Mouse (Mus musculus): ENCODE measurements around the gene Phf23. TPM values are rescaled to one million over a fixed set of nuclear protein-coding genes. Genes with fewer than 3 reads are reported as not detected.

Gene Phf23
- total RNA-seq (2023), result 41.1 and 46.0 TPM in 2 replicates

GRCm38 (mm10) chr11:69995391-69995960 is at the start of gene Phf23:
TSS of gene Phf23 (plus strand) at chr11:69995777.

DNA sequence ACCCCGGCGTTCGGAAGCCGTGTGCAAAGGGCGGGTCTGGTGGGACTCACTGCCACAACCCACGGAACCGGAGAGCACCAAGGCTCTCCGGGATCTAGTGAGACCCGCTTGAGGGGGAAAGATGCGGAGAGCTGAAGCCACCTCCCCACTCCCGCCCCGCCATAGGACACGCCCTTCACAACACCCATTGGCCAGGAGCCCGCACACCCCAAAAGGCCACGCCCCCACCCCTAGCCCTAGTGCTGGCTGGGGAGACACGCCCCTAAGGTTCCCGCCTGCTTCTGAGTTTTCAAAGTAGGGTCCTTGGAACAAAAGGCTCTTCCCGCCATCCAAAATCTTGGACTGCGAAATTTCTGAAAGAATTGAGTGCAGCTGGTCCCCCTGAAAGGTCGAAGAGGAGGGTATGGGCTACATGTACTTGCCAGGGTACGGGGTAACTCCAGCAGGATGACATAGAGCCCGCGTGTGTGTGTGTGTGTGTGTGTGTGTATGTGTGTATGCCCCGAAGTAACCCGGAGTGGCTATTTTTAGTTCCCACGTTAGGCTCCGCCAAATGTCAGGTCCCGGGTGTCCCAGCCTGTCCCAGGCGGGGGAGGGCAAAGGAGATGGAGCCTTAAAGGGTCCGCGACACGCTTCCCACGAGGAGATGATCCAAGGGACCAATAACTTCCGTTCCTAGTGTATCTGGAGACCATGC is 47.4 kb upstream of the Phf23 start, which contains the start of gene Slc2a4:
TSS of gene Slc2a4 (minus strand) at position 123 of the 697 bp plus-strand sequence.

GRCm38 (mm10) chr11:69964650-69965270 is 30.8 kb upstream of the Phf23 start, which contains the start of gene Cldn7:
TSS of gene Cldn7 (plus strand) at chr11:69964779.

DNA sequence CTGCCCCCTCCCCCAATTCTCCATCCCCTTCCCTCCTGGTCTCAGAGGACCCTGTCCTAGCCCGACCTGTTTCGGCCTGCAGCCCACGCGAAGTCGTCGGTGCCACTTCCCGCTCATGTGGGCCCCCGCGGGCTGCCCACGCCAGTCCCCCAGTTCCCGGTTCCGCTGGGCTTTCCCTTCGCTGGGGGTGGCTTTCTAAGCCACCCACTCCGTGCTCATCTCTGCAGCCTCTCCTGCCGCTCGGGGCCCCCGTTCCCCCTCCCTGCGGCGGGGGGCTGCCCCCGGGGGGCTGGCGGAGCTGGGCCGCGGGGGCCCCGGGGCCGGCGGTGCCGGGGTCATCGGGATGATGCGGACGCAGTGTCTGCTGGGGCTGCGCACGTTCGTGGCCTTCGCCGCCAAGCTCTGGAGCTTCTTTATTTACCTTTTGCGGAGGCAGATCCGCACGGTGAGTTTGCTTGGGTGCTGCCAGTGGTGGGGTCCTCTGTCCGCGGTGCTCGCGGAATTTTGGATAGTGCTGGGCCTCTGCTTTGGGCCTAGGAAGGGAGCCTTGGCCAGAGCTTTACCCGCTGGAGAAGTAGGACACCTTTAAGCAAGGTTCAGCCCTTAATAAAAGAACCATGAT is 14.3 kb upstream of the Phf23 start, which contains the start of gene Ctdnep1:
TSS of gene Ctdnep1 (plus strand) at position 16 of the 622 bp plus-strand sequence.

DNA sequence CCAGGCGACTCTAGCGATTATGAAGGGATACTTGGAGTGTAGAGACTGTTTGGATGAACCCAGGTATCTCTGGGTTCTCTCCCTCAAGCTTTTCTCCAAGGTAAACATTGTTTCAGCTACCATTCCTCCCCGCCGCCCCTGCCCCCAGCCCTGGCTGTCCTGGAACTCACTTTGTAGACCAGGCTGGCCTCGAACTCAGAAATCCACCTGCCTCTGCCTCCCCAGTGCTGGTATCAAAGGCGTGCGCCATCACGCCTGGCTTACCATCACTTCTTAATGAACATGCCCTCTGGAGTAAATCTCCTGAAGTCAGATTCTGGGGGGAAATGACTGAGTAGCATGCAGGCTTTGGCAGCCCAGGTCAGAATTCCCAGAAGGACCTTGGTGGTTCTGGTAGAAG is 13.4 kb upstream of the Phf23 start, which contains the start of gene Elp5:
TSS of gene Elp5 (minus strand) at position 293 of the 400 bp plus-strand sequence.

DNA sequence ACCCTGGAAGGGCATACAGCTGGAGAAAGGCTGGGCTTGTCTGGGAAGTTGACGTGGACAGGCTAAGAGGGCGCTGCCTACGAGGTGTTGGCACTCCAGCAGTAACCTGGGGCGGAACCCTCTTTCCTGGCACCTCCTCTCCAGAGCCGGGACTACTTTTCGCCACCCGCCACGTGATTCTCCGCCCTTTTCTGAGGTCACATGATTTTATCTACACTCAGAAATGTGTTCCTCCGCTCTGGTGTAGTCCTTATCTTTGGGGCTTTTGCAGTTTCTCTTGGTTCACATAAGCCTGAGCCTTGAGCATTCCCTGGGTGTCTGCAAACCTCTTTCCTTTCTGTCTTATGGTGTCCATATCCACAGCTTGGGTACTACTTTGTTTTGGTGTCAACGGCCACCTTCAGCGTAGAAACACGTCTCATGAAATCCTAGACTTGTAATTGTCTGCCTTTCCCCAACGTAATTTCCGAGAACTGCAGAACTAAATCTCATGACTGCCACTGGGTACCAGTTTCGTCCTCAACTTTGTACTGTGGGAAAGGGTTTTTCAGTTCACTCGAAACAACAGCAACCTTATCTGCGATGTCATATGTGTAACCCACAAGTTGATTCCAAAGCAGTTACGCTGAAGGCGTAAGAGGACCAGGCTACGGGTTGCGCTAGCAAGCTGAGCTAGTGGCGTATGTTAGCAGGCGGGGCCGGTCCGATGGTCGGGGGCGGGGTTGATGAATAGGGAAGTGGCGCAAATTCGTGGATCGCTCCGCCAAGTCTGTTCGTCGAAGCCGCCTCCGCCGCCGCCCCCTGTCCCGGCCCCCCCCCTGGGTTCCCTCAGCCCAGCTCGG is 4.5 kb upstream of the Phf23 start, which contains the start of gene Gabarap:
TSS of gene Gabarap (plus strand) at position 294 of the 842 bp plus-strand sequence.

GRCm38 (mm10) chr11:70000396-70000898 is 4.9 kb downstream of the Phf23 start, which contains the start of gene Dvl2:
TSS of gene Dvl2 (plus strand) at chr11:70000595.

GRCm38 (mm10) chr11:70014880-70015558 is 19.4 kb downstream of the Phf23 start, which contains the start of gene Acadvl:
TSS of gene Acadvl (minus strand) at chr11:70015411.

GRCm38 (mm10) chr11:70016669-70017068 is 21.1 kb downstream of the Phf23 start, which contains the start of gene Dlg4:
TSS of gene Dlg4 (plus strand) at chr11:70016942.

Other genes starting within 250 kb of the Phf23 start
- 74.6 and 76.6 TPM in 2 replicates for gene Polr2a, start 237.1 kb upstream of the Phf23 start, total RNA-seq (2023)
- not detected in 2 replicates for gene Slc35g3, start 233.8 kb upstream of the Phf23 start, total RNA-seq (2023)
- gene Zbtb4, start 229.9 kb upstream of the Phf23 start, total RNA-seq (2023), result 0.70 and 1.2 TPM in 2 replicates
- gene Chrnb1, start 199.8 kb upstream of the Phf23 start, total RNA-seq (2023), result 0.54 and 1.0 TPM in 2 replicates
- gene Fgf11, start 193.9 kb upstream of the Phf23 start, total RNA-seq (2023), result not detected in 2 replicates
- gene Tmem102, start 190.2 kb upstream of the Phf23 start, total RNA-seq (2023), result not detected in 2 replicates
- not detected in 2 replicates for gene Gm39566, start 180.5 kb upstream of the Phf23 start, total RNA-seq (2023)
- gene Spem2, start 177.3 kb upstream of the Phf23 start, total RNA-seq (2023), result not detected in 2 replicates
- not detected in 2 replicates for gene Spem1, start 173.6 kb upstream of the Phf23 start, total RNA-seq (2023)
- gene Nlgn2, start 158.0 kb upstream of the Phf23 start, total RNA-seq (2023), result 0.88 and 1.8 TPM in 2 replicates
- gene Tmem256, start 157.3 kb upstream of the Phf23 start, total RNA-seq (2023), result 76.0 and 86.7 TPM in 2 replicates
- 26.2 and 36.2 TPM in 2 replicates for gene Plscr3, start 149.4 kb upstream of the Phf23 start, total RNA-seq (2023)
- not detected in 2 replicates for gene Tnk1, start 137.0 kb upstream of the Phf23 start, total RNA-seq (2023)
- gene Tmem95, start 117.8 kb upstream of the Phf23 start, total RNA-seq (2023), result 0.84 TPM in 1 of 2 replicates, not detected in the other
- 6.8 TPM in 2 replicates for gene Kctd11, start 114.4 kb upstream of the Phf23 start, total RNA-seq (2023)
- gene Acap1, start 100.2 kb upstream of the Phf23 start, total RNA-seq (2023), result 262 and 323 TPM in 2 replicates
- gene 2810408A11Rik, start 94.8 kb upstream of the Phf23 start, total RNA-seq (2023), result 1.2 and 2.6 TPM in 2 replicates
- gene Neurl4, start 94.7 kb upstream of the Phf23 start, total RNA-seq (2023), result 17.7 and 25.0 TPM in 2 replicates
- gene Gps2, start 81.9 kb upstream of the Phf23 start, total RNA-seq (2023), result 71.0 and 76.8 TPM in 2 replicates
- 429 and 447 TPM in 2 replicates for gene Eif5a, start 73.8 kb upstream of the Phf23 start, total RNA-seq (2023)
- not detected in 2 replicates for gene Ybx2, start 60.0 kb upstream of the Phf23 start, total RNA-seq (2023)
- gene Slc2a4, start 47.6 kb upstream of the Phf23 start, total RNA-seq (2023), result 0.20 TPM in 1 of 2 replicates, not detected in the other
- not detected in 2 replicates for gene Cldn7, start 31.0 kb upstream of the Phf23 start, total RNA-seq (2023)
- gene Ctdnep1, start 14.6 kb upstream of the Phf23 start, total RNA-seq (2023), result 57.0 and 90.8 TPM in 2 replicates
- 24.6 and 25.4 TPM in 2 replicates for gene Elp5, start 13.3 kb upstream of the Phf23 start, total RNA-seq (2023)
- 585 and 586 TPM in 2 replicates for gene Gabarap, start 4.6 kb upstream of the Phf23 start, total RNA-seq (2023)
- gene Dvl2, start 4.8 kb downstream of the Phf23 start, total RNA-seq (2023), result 18.1 and 19.3 TPM in 2 replicates
- 41.4 and 52.4 TPM in 2 replicates for gene Acadvl, start 19.6 kb downstream of the Phf23 start, total RNA-seq (2023)
- gene Dlg4, start 21.2 kb downstream of the Phf23 start, total RNA-seq (2023), result 3.3 and 6.2 TPM in 2 replicates
- not detected in 2 replicates for gene Asgr1, start 58.3 kb downstream of the Phf23 start, total RNA-seq (2023)
- 0.69 TPM in 1 of 2 replicates, not detected in the other for gene Asgr2, start 96.9 kb downstream of the Phf23 start, total RNA-seq (2023)
- 6.6 and 9.0 TPM in 2 replicates for gene Mgl2, start 134.6 kb downstream of the Phf23 start, total RNA-seq (2023)
- gene Clec10a, start 160.4 kb downstream of the Phf23 start, total RNA-seq (2023), result 11.3 and 11.4 TPM in 2 replicates
- gene Slc16a11, start 217.0 kb downstream of the Phf23 start, total RNA-seq (2023), result not detected in 2 replicates
- 0.95 and 2.2 TPM in 2 replicates for gene Slc16a13, start 225.3 kb downstream of the Phf23 start, total RNA-seq (2023)
- not detected in 2 replicates for gene Bcl6b, start 234.0 kb downstream of the Phf23 start, total RNA-seq (2023)
- 33.5 and 36.5 TPM in 2 replicates for gene 0610010K14Rik, start 242.1 kb downstream of the Phf23 start, total RNA-seq (2023)
- gene Gm21988, start 244.1 kb downstream of the Phf23 start, total RNA-seq (2023), result 3.0 and 5.2 TPM in 2 replicates
- gene Rnasek, start 244.1 kb downstream of the Phf23 start, total RNA-seq (2023), result 101 and 117 TPM in 2 replicates

Measured in neutrophil, adult 65 days (primary cell).